Mouse (Mus musculus): Measurements from ENCODE around the gene Gm21411. TPM values are rescaled to one million over a fixed set of nuclear protein-coding genes. Genes with fewer than 3 reads are reported as not detected.
"Not testable (repeated sequence)": the region's sequence is repeated elsewhere in the genome, so short reads cannot be mapped to it uniquely, and the experiment has no call there.

Gene Gm21411
- not detected in 2 replicates for total RNA-seq (2012; rRNA removed)
- not detected for polyA plus RNA-seq (2012; ENCODE audit: insufficient read depth in 1 of 2, insufficient read length in 2 of 2, low read depth in 1 of 2, low replicate concordance in 2 of 2, missing spikeins in 1 of 2)

DNA sequence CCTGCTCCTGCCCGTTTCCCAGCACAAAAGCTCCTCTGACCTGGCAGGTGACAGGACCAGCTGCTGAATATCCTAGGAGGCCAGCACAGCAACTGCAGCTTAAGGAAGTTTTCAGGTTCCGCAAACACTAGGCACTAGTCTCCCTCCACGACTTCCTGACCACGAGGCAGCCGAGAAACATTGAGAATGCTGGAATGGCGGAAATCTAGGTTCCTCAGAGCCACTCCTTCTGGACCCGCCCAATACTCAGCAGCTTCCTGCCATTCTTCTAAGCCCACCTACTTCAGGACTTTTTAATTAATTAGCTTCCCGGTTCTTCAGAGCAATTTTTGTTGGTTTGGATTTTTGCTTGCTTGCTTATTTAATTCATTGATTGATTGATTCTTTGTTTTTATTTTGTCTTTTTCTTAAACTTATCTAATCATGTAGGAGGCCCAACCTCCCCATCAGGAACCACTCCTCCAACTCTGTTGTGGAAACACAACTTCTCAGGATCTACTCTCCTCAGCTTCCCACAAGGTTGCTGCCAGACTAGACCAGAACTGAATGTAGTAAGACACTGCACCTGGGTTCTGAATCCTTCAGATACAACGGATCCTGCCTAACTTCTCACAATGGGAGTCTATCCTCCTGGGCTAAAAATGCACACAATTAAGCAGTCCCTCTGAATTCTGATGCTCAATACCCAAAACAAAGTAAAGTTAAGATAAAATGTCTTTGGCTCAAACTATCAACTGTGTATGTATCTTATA lies at the start of gene Gm21411:
Gene Gm21411, minus strand, starts transcription at position 205 of the 752 bp plus-strand sequence.
- H3K4me1 ChIP-seq (ENCODE audit: control insufficient read depth in 1 of 2, insufficient read depth in 2 of 2, low read length in 2 of 2); DNase-seq (ENCODE audit: low read depth, low spot score): not testable (repeated sequence)

DNA sequence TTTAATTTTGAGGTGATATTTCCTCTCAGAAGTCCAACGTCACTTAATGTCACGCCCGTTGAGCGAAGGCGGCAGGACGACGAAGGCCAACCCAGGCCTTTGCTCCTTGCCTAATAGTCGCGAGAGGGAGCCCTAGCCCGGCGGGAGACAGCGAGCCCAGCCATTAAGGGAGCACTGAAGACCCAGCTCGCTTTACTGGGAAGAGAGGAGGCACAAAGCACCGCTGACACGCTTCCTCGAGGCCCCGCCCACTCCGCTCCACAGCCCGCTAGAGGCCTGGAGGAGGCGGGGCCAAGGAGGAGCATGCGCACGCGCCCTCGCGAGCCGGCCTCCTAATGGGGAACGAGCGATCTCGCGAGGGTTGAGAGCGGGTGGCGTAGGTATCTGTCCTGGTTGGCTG lies 32.3 kb upstream of the Gm21411 start:
- H3K9me3 ChIP-seq (replicated peaks; ENCODE audit: insufficient read depth, low read length); H3K4me1 ChIP-seq (ENCODE audit: control insufficient read depth in 1 of 2, insufficient read depth in 2 of 2, low read length in 2 of 2); H3K9ac ChIP-seq (ENCODE audit: control insufficient read depth, low read depth, low read length, poor library complexity, severe bottlenecking); H3K79me2 ChIP-seq (ENCODE audit: control insufficient read depth, insufficient read depth, low read length, poor library complexity); H3K27ac ChIP-seq (ENCODE audit: control insufficient read depth, low read depth, low read length); H3K4me3 ChIP-seq (ENCODE audit: control insufficient read depth in 1 of 2, insufficient read depth in 1 of 2, low read depth in 2 of 2, low read length in 2 of 2); DNase-seq (ENCODE audit: low read depth, low spot score); H3K36me3 ChIP-seq (ENCODE audit: control insufficient read depth in 1 of 2, insufficient read depth in 2 of 2, low read length in 2 of 2); H3K27me3 ChIP-seq (ENCODE audit: control insufficient read depth in 1 of 2, insufficient read depth in 2 of 2, low read length in 2 of 2): not testable (repeated sequence)

More for the DNA sequence above, at the start of gene Gm21411:
- H3K27ac ChIP-seq (ENCODE audit: control insufficient read depth, low read depth, low read length); H3K27me3 ChIP-seq (ENCODE audit: control insufficient read depth in 1 of 2, insufficient read depth in 2 of 2, low read length in 2 of 2); H3K79me2 ChIP-seq (ENCODE audit: control insufficient read depth, insufficient read depth, low read length, poor library complexity); H3K9ac ChIP-seq (ENCODE audit: control insufficient read depth, low read depth, low read length, poor library complexity, severe bottlenecking); H3K4me3 ChIP-seq (ENCODE audit: control insufficient read depth in 1 of 2, insufficient read depth in 1 of 2, low read depth in 2 of 2, low read length in 2 of 2); H3K9me3 ChIP-seq (replicated peaks; ENCODE audit: insufficient read depth, low read length); H3K36me3 ChIP-seq (ENCODE audit: control insufficient read depth in 1 of 2, insufficient read depth in 2 of 2, low read length in 2 of 2): not testable (repeated sequence)

DNA sequence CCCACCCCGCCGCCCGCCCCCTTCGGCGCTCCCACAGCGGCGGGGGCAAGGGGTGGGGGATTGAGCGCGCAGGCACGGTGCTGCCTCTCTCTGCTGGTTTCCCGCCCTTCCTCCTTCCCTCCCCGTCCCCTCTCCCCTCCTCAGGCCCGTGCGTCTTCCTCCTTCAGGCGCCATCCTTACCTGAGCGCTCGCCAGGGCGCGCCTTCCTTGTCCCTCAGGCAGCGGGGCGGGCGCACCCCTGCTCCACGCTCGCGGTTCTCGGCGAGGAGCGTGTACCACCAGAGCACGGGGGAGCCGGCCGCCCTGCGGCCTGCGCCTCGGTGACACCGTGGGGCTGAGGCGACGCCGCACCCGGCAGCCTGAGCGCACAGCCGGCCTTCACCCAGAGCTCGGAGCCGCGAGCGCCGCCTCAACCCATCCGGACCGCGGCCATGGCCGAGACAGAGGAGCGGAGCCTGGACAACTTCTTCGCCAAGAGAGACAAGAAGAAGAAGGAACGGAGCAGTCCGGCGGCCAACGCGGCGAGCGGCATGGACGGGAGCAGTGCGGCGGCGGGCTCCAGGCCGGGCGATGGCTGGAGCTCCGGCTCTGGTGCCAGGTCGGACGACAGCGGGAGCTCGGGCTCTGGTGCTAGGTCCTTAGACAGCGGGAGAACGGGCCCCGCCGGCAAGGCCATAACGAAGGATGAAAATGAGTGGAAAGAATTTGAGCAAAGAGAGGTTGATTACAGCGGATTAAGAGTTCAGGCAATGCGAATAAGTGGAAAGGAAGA lies 23.1 kb upstream of the Gm21411 start:
- H3K9me3 ChIP-seq (replicated peaks; ENCODE audit: insufficient read depth, low read length), result no peaks in the 10 kb centered on the region
- H3K27me3 ChIP-seq (ENCODE audit: control insufficient read depth in 1 of 2, insufficient read depth in 2 of 2, low read length in 2 of 2), result no peaks in the 10 kb centered on the region; a peak in 1 of 4 replicates
- no peak overlapping the region for H3K4me3 ChIP-seq (ENCODE audit: control insufficient read depth in 1 of 2, insufficient read depth in 1 of 2, low read depth in 2 of 2, low read length in 2 of 2)
- H3K27ac ChIP-seq (ENCODE audit: control insufficient read depth, low read depth, low read length), result no peak overlapping the region
- H3K4me1 ChIP-seq (ENCODE audit: control insufficient read depth in 1 of 2, insufficient read depth in 2 of 2, low read length in 2 of 2), result no peaks in the 10 kb centered on the region
- no peak for DNase-seq (ENCODE audit: low read depth, low spot score)
- H3K36me3 ChIP-seq (ENCODE audit: control insufficient read depth in 1 of 2, insufficient read depth in 2 of 2, low read length in 2 of 2), result no peaks in the 10 kb centered on the region
- TF ChIP-seq MXI1 (IDR thresholded peaks at IDR 0.05; ENCODE audit: low read depth, low read length) (no peak), UBTF (IDR thresholded peaks at IDR 0.05; ENCODE audit: borderline replicate concordance, insufficient read depth, low read depth, low read length) (no peak), POLR2AphosphoS2 (IDR thresholded peaks at IDR 0.05; ENCODE audit: low read length) (no peak), TCF12 (IDR thresholded peaks at IDR 0.05; ENCODE audit: low read depth, low read length) (no peak), ZKSCAN1 (IDR thresholded peaks at IDR 0.05; ENCODE audit: low read depth, low read length) (no peak), MAFK (IDR thresholded peaks at IDR 0.05; ENCODE audit: borderline replicate concordance, low read depth, low read length) (no peak)
- H3K9ac ChIP-seq (ENCODE audit: control insufficient read depth, low read depth, low read length, poor library complexity, severe bottlenecking), result no peak overlapping the region
- H3K79me2 ChIP-seq (ENCODE audit: control insufficient read depth, insufficient read depth, low read length, poor library complexity), result no peaks in the 10 kb centered on the region

Data from MEL (cell line).